Mouse (Mus musculus): Measurements from ENCODE around the gene Atxn10. TPM values are rescaled to one million over a fixed set of nuclear protein-coding genes. Genes with fewer than 3 reads are reported as not detected.

Atxn10 gene
- polyA plus RNA-seq, 1 experiment from 2014 or later = 323 TPM

- 86% methylated on average over 2 of the region's 2 CpGs for WGBS
- H3K27me3 ChIP-seq (ENCODE audit: control insufficient read depth, insufficient read depth, low read depth, low read length) = no peaks in the 10 kb centered on the region
- no peaks in the 10 kb centered on the region for H3K36me3 ChIP-seq (ENCODE audit: control insufficient read depth, insufficient read depth, low read length)
- H3K9me3 ChIP-seq (ENCODE audit: control insufficient read depth, low read length) = 0 out of 2 replicates have a peak, but pooled peaks cover 3% of the 10 kb centered on the region
- no peak overlapping the region for H3K4me2 ChIP-seq (ENCODE audit: low read depth, low read length)
- no peak overlapping the region for H3K9ac ChIP-seq (ENCODE audit: low read length)
- no peak overlapping the region for H3K4me3 ChIP-seq (ENCODE audit: low read length)
- H3K4me1 ChIP-seq (replicated peaks; ENCODE audit: control insufficient read depth, insufficient read depth, low read length) = peaks cover 3% of the 10 kb centered on the region; the same call in 1 of the 2 replicates
- no peak overlapping the region for H3K27ac ChIP-seq (ENCODE audit: low read length)
- ATAC-seq (ENCODE audit: low read depth) = no peak
These were observed 28.9 kb upstream of the Atxn10 start for GRCm38 (mm10) chr15:85307061-85307660.

- 34% methylated on average over 10 of the region's 10 CpGs for WGBS
- Histone ChIP-seq H3K4me3 (ENCODE audit: low read length) (no peak overlapping the region), H3K9me3 (ENCODE audit: control insufficient read depth, low read length) (no peaks in the 10 kb centered on the region), H3K9ac (ENCODE audit: low read length) (no peak overlapping the region), H3K4me2 (ENCODE audit: low read depth, low read length) (no peak overlapping the region), H3K27ac (ENCODE audit: low read length) (peak overlapping the region; percentile 68), H3K4me1 (replicated peaks; ENCODE audit: control insufficient read depth, insufficient read depth, low read length) (peaks cover 6% of the 10 kb centered on the region; the same call in 1 of the 2 replicates), H3K36me3 (ENCODE audit: control insufficient read depth, insufficient read depth, low read length) (no peaks in the 10 kb centered on the region), H3K27me3 (ENCODE audit: control insufficient read depth, insufficient read depth, low read depth, low read length) (no peaks in the 10 kb centered on the region)
- ATAC-seq (ENCODE audit: low read depth) = peak; percentile 73
These were observed 24.9 kb upstream of the Atxn10 start for GRCm38 (mm10) chr15:85311058-85311657.

DNA sequence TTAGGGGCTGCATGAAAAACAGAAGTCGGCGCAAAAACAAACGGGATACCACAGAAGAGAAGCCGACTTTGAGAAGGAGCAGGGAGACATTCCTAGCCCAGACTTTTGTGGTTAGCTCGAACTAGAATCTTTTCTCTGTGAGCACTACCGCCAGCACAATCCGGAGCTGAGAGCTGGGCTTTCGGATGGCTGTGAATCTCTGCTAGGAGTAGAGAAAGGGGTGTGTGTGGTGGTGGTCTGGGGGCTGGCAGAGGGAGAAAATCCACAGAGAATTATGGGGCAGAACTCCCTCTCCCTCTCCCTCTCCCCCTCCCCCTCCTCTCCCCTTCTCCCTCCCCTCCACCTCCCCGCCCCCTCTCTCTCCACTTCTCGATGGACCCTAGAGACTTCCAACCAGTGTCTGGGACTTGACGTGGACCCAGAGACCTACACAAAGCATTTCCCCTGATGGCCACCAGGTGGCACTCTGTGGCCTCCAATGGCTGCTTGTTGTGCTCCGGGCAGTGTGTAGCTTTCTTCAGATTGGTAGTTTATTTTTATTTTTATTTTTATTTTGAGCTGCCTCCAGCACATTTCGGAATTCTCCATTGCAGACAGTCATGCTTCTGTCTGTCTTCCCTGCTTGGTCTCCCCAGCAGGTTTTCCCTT, 20.5 kb upstream of the Atxn10 start:
- Histone ChIP-seq H3K4me3 (ENCODE audit: low read length) (no peak overlapping the region), H3K4me2 (ENCODE audit: low read depth, low read length) (no peak overlapping the region), H3K27ac (ENCODE audit: low read length) (no peak overlapping the region), H3K9me3 (ENCODE audit: control insufficient read depth, low read length) (no peaks in the 10 kb centered on the region), H3K4me1 (replicated peaks; ENCODE audit: control insufficient read depth, insufficient read depth, low read length) (peaks cover 11% of the 10 kb centered on the region; the same call in 1 of the 2 replicates), H3K9ac (ENCODE audit: low read length) (no peak overlapping the region), H3K27me3 (ENCODE audit: control insufficient read depth, insufficient read depth, low read depth, low read length) (no peaks in the 10 kb centered on the region), H3K36me3 (ENCODE audit: control insufficient read depth, insufficient read depth, low read length) (no peaks in the 10 kb centered on the region)
- ATAC-seq (ENCODE audit: low read depth) = peak; percentile 53; the same call in 1 of the 2 replicates
- WGBS = 34% methylated on average over 11 of the region's 13 CpGs

GRCm38 (mm10) chr15:85316342-85317140, 19.5 kb upstream of the Atxn10 start:
- H3K9ac ChIP-seq (ENCODE audit: low read length) = no peak overlapping the region
- no peak overlapping the region for H3K27ac ChIP-seq (ENCODE audit: low read length)
- H3K4me3 ChIP-seq (ENCODE audit: low read length) = no peak overlapping the region
- ATAC-seq (ENCODE audit: low read depth) = peak; percentile 35; the same call in 1 of the 2 replicates
- H3K4me2 ChIP-seq (ENCODE audit: low read depth, low read length) = no peak overlapping the region
- H3K36me3 ChIP-seq (ENCODE audit: control insufficient read depth, insufficient read depth, low read length) = no peaks in the 10 kb centered on the region
- peaks cover 11% of the 10 kb centered on the region; the same call in 1 of the 2 replicates for H3K4me1 ChIP-seq (replicated peaks; ENCODE audit: control insufficient read depth, insufficient read depth, low read length)
- H3K27me3 ChIP-seq (ENCODE audit: control insufficient read depth, insufficient read depth, low read depth, low read length) = no peaks in the 10 kb centered on the region
- H3K9me3 ChIP-seq (ENCODE audit: control insufficient read depth, low read length) = no peaks in the 10 kb centered on the region
- 23% methylated on average over 14 of the region's 14 CpGs for WGBS

- no peak overlapping the region for H3K4me3 ChIP-seq (ENCODE audit: low read length)
- no peaks in the 10 kb centered on the region for H3K9me3 ChIP-seq (ENCODE audit: control insufficient read depth, low read length)
- H3K4me1 ChIP-seq (replicated peaks; ENCODE audit: control insufficient read depth, insufficient read depth, low read length) = peaks cover 8% of the 10 kb centered on the region; the same call in 1 of the 2 replicates
- H3K36me3 ChIP-seq (ENCODE audit: control insufficient read depth, insufficient read depth, low read length) = no peaks in the 10 kb centered on the region
- ATAC-seq (ENCODE audit: low read depth) = no peak
- WGBS = 67% methylated on average over 11 of the region's 11 CpGs
- H3K27me3 ChIP-seq (ENCODE audit: control insufficient read depth, insufficient read depth, low read depth, low read length) = no peaks in the 10 kb centered on the region
- H3K9ac ChIP-seq (ENCODE audit: low read length) = no peak overlapping the region
- no peak overlapping the region for H3K27ac ChIP-seq (ENCODE audit: low read length)
- H3K4me2 ChIP-seq (ENCODE audit: low read depth, low read length) = no peak overlapping the region
These were observed 15.9 kb upstream of the Atxn10 start for GRCm38 (mm10) chr15:85319924-85320668.

- WGBS = 81% methylated on average over 4 of the region's 4 CpGs
- H3K4me2 ChIP-seq (ENCODE audit: low read depth, low read length) = no peak overlapping the region
- H3K27me3 ChIP-seq (ENCODE audit: control insufficient read depth, insufficient read depth, low read depth, low read length) = no peaks in the 10 kb centered on the region
- H3K9ac ChIP-seq (ENCODE audit: low read length) = no peak overlapping the region
- ATAC-seq (ENCODE audit: low read depth) = no peak
- no peak overlapping the region for H3K4me3 ChIP-seq (ENCODE audit: low read length)
- H3K36me3 ChIP-seq (ENCODE audit: control insufficient read depth, insufficient read depth, low read length) = no peaks in the 10 kb centered on the region
- no peaks in the 10 kb centered on the region for H3K4me1 ChIP-seq (replicated peaks; ENCODE audit: control insufficient read depth, insufficient read depth, low read length)
- no peaks in the 10 kb centered on the region for H3K9me3 ChIP-seq (ENCODE audit: control insufficient read depth, low read length)
- no peak overlapping the region for H3K27ac ChIP-seq (ENCODE audit: low read length)
These were observed 12.8 kb upstream of the Atxn10 start for GRCm38 (mm10) chr15:85323214-85323613.

GRCm38 (mm10) chr15:85324426-85324825, 11.6 kb upstream of the Atxn10 start:
- Histone ChIP-seq H3K27ac (ENCODE audit: low read length) (no peak overlapping the region), H3K4me2 (ENCODE audit: low read depth, low read length) (no peak overlapping the region), H3K4me3 (ENCODE audit: low read length) (no peak overlapping the region), H3K4me1 (replicated peaks; ENCODE audit: control insufficient read depth, insufficient read depth, low read length) (no peaks in the 10 kb centered on the region), H3K27me3 (ENCODE audit: control insufficient read depth, insufficient read depth, low read depth, low read length) (no peaks in the 10 kb centered on the region), H3K36me3 (ENCODE audit: control insufficient read depth, insufficient read depth, low read length) (no peaks in the 10 kb centered on the region), H3K9ac (ENCODE audit: low read length) (no peak overlapping the region), H3K9me3 (ENCODE audit: control insufficient read depth, low read length) (no peaks in the 10 kb centered on the region)
- 97% methylated on average over 1 of the region's 1 CpGs for WGBS
- no peak for ATAC-seq (ENCODE audit: low read depth)

- H3K4me1 ChIP-seq (replicated peaks; ENCODE audit: control insufficient read depth, insufficient read depth, low read length) = no peaks in the 10 kb centered on the region
- H3K36me3 ChIP-seq (ENCODE audit: control insufficient read depth, insufficient read depth, low read length) = no peaks in the 10 kb centered on the region
- no peak for ATAC-seq (ENCODE audit: low read depth)
- no peak overlapping the region for H3K9ac ChIP-seq (ENCODE audit: low read length)
- no peak overlapping the region for H3K27ac ChIP-seq (ENCODE audit: low read length)
- 29% methylated on average over 11 of the region's 11 CpGs for WGBS
- H3K9me3 ChIP-seq (ENCODE audit: control insufficient read depth, low read length) = no peaks in the 10 kb centered on the region
- no peak overlapping the region for H3K4me2 ChIP-seq (ENCODE audit: low read depth, low read length)
- H3K27me3 ChIP-seq (ENCODE audit: control insufficient read depth, insufficient read depth, low read depth, low read length) = no peaks in the 10 kb centered on the region
- no peak overlapping the region for H3K4me3 ChIP-seq (ENCODE audit: low read length)
These were observed 8.2 kb upstream of the Atxn10 start for GRCm38 (mm10) chr15:85327808-85328207.

All from lung, embryonic 16.5 days (tissue).